Mouse (Mus musculus) right cerebral cortex, postnatal 36 days (tissue): ENCODE measurements around the gene Rarb.

Source experiments
- DNase-seq, 2 experiments: peaks; one replicate each; pipeline ENCODE4 v3.0.0; 2022; ENCODE audit warnings: low spot score in 2 of 2, mixed read lengths in 1 of 2

The Rarb gene

GRCm38 (mm10) chr14:16537433-16537832, 281.5 kb downstream of the Rarb start:
- DNase-seq = no peak

- DNase-seq = no peak
Observed at GRCm38 (mm10) chr14:16528631-16529030, 290.3 kb downstream of the Rarb start.

- no peak for DNase-seq
Observed at GRCm38 (mm10) chr14:16526120-16526519, 292.8 kb downstream of the Rarb start.

- DNase-seq = no peak
Observed at GRCm38 (mm10) chr14:16525137-16525924, 293.6 kb downstream of the Rarb start.

- no peak for DNase-seq
Observed at GRCm38 (mm10) chr14:16522852-16523251, 296.1 kb downstream of the Rarb start.

- DNase-seq = peak; percentile 30 to 43
Observed at GRCm38 (mm10) chr14:16519588-16520167, 299.3 kb downstream of the Rarb start.

- no peak for DNase-seq
Observed at GRCm38 (mm10) chr14:16517958-16518357, 301.0 kb downstream of the Rarb start.

- DNase-seq = no peak
Observed at GRCm38 (mm10) chr14:16515731-16516130, 303.2 kb downstream of the Rarb start.

- DNase-seq = no peak
Observed at GRCm38 (mm10) chr14:16510574-16510973, 308.4 kb downstream of the Rarb start.

- no peak for DNase-seq
Observed at GRCm38 (mm10) chr14:16509825-16510224, 309.1 kb downstream of the Rarb start.

GRCm38 (mm10) chr14:16508760-16509159, 310.2 kb downstream of the Rarb start:
- DNase-seq = no peak

GRCm38 (mm10) chr14:16497226-16497661, 321.7 kb downstream of the Rarb start:
- DNase-seq = peak in 1 of 2 experiments; percentile 23

- no peak for DNase-seq
Observed at GRCm38 (mm10) chr14:16483656-16484380, 335.1 kb downstream of the Rarb start.

GRCm38 (mm10) chr14:16480621-16481020, 338.3 kb downstream of the Rarb start:
- no peak for DNase-seq

- DNase-seq = no peak
Observed at GRCm38 (mm10) chr14:16479521-16479920, 339.4 kb downstream of the Rarb start.

GRCm38 (mm10) chr14:16478606-16479323, 340.2 kb downstream of the Rarb start:
- no peak for DNase-seq

- no peak for DNase-seq
Observed at GRCm38 (mm10) chr14:16448269-16448987, 370.5 kb downstream of the Rarb start.

GRCm38 (mm10) chr14:16447587-16447986, 371.4 kb downstream of the Rarb start:
- DNase-seq = no peak

- DNase-seq = no peak
Observed at GRCm38 (mm10) chr14:16444859-16445258, 374.1 kb downstream of the Rarb start.

GRCm38 (mm10) chr14:16439385-16440126, 379.4 kb downstream of the Rarb start:
- DNase-seq = no peak

- DNase-seq = no peak
Observed at GRCm38 (mm10) chr14:16437386-16437785, 381.6 kb downstream of the Rarb start.
